Mouse (Mus musculus): ENCODE results near the gene Jarid2. TPM values are rescaled to one million over a fixed set of nuclear protein-coding genes. Genes with fewer than 3 reads are reported as not detected.

Jarid2 gene
- polyA plus RNA-seq, 1 experiment from 2014 or later = 27.0 TPM

DNA sequence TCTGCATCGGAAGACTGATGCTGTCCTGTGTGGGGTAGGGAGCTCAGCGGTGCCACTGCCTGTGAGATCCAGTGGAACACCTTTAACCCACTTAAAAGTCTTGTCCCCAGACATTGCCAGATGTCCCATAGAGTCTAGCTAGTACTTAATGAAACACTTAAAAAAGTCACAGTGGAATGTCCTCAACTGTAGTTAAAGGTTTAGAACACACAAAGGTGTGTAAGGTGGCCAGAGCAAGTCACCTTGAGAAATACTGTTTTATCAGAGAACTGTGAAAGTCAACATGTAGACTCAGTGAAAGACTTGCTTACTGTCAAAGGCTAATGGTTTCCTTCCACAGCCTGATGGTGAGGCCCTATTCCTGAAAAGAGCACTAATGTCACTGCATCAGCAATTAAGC is 195.9 kb downstream of the Jarid2 start:
- no peaks in the 10 kb centered on the region for H3K4me1 ChIP-seq (replicated peaks; ENCODE audit: control insufficient read depth, insufficient read depth, low read length)
- H3K36me3 ChIP-seq (ENCODE audit: control insufficient read depth, insufficient read depth, low read length) = peaks cover 27% of the 10 kb centered on the region
- 87% methylated on average over 2 of the region's 2 CpGs for WGBS
- no peaks in the 10 kb centered on the region for H3K27me3 ChIP-seq (ENCODE audit: control insufficient read depth, insufficient read depth, low read depth, low read length)
- ATAC-seq (ENCODE audit: low read depth) = no peak
- H3K9me3 ChIP-seq (ENCODE audit: control insufficient read depth, low read length) = no peaks in the 10 kb centered on the region
- H3K4me2 ChIP-seq (ENCODE audit: low read depth, low read length) = no peak overlapping the region
- H3K9ac ChIP-seq (ENCODE audit: low read length) = no peak overlapping the region
- no peak overlapping the region for H3K27ac ChIP-seq (ENCODE audit: low read length)
- H3K4me3 ChIP-seq (ENCODE audit: low read length) = no peak overlapping the region

DNA sequence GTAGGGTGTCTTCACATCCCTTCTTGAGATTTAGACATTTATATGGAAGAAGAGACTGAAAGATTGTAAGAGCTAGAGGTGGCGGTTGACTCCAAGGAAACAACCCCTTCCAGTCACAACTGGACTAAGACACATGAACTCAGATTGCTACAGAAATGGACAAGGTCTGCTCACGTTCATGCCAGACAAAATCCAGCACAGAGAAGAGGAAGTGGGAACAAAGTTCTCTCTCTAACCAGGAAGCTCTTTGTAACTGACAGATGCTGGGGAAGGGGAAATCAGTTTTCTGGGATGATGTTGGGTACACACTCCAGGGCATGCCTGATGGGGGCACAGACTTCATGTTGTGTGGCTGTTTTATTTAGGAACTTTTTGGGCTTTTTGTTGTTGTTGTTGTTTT is 197.0 kb downstream of the Jarid2 start:
- H3K4me3 ChIP-seq (ENCODE audit: low read length) = no peak overlapping the region
- WGBS = 79% methylated on average over 2 of the region's 2 CpGs
- ATAC-seq (ENCODE audit: low read depth) = no peak
- H3K4me2 ChIP-seq (ENCODE audit: low read depth, low read length) = no peak overlapping the region
- H3K27ac ChIP-seq (ENCODE audit: low read length) = no peak overlapping the region
- H3K4me1 ChIP-seq (replicated peaks; ENCODE audit: control insufficient read depth, insufficient read depth, low read length) = no peaks in the 10 kb centered on the region
- no peak overlapping the region for H3K9ac ChIP-seq (ENCODE audit: low read length)
- no peaks in the 10 kb centered on the region for H3K9me3 ChIP-seq (ENCODE audit: control insufficient read depth, low read length)
- H3K27me3 ChIP-seq (ENCODE audit: control insufficient read depth, insufficient read depth, low read depth, low read length) = no peaks in the 10 kb centered on the region
- peaks cover 25% of the 10 kb centered on the region for H3K36me3 ChIP-seq (ENCODE audit: control insufficient read depth, insufficient read depth, low read length)

GRCm38 (mm10) chr13:44932307-44933264 is 203.3 kb downstream of the Jarid2 start:
- ATAC-seq (ENCODE audit: low read depth) = no peak
- H3K27ac ChIP-seq (ENCODE audit: low read length) = no peak overlapping the region
- WGBS = 66% methylated on average over 18 of the region's 18 CpGs
- H3K4me1 ChIP-seq (replicated peaks; ENCODE audit: control insufficient read depth, insufficient read depth, low read length) = peaks cover 3% of the 10 kb centered on the region
- H3K36me3 ChIP-seq (ENCODE audit: control insufficient read depth, insufficient read depth, low read length) = no peaks in the 10 kb centered on the region
- no peaks in the 10 kb centered on the region for H3K9me3 ChIP-seq (ENCODE audit: control insufficient read depth, low read length)
- no peak overlapping the region for H3K4me2 ChIP-seq (ENCODE audit: low read depth, low read length)
- no peak overlapping the region for H3K4me3 ChIP-seq (ENCODE audit: low read length)
- H3K27me3 ChIP-seq (ENCODE audit: control insufficient read depth, insufficient read depth, low read depth, low read length) = no peaks in the 10 kb centered on the region
- H3K9ac ChIP-seq (ENCODE audit: low read length) = no peak overlapping the region

GRCm38 (mm10) chr13:44933575-44933974 is 204.3 kb downstream of the Jarid2 start:
- ATAC-seq (ENCODE audit: low read depth) = no peak
- no peak overlapping the region for H3K4me3 ChIP-seq (ENCODE audit: low read length)
- WGBS = 60% methylated on average over 7 of the region's 7 CpGs
- no peak overlapping the region for H3K9ac ChIP-seq (ENCODE audit: low read length)
- H3K4me1 ChIP-seq (replicated peaks; ENCODE audit: control insufficient read depth, insufficient read depth, low read length) = peaks cover 3% of the 10 kb centered on the region
- H3K9me3 ChIP-seq (ENCODE audit: control insufficient read depth, low read length) = no peaks in the 10 kb centered on the region
- no peaks in the 10 kb centered on the region for H3K27me3 ChIP-seq (ENCODE audit: control insufficient read depth, insufficient read depth, low read depth, low read length)
- H3K27ac ChIP-seq (ENCODE audit: low read length) = no peak overlapping the region
- no peaks in the 10 kb centered on the region for H3K36me3 ChIP-seq (ENCODE audit: control insufficient read depth, insufficient read depth, low read length)
- no peak overlapping the region for H3K4me2 ChIP-seq (ENCODE audit: low read depth, low read length)

- H3K9ac ChIP-seq (ENCODE audit: low read length) = no peak overlapping the region
- H3K27me3 ChIP-seq (ENCODE audit: control insufficient read depth, insufficient read depth, low read depth, low read length) = no peaks in the 10 kb centered on the region
- H3K36me3 ChIP-seq (ENCODE audit: control insufficient read depth, insufficient read depth, low read length) = no peaks in the 10 kb centered on the region
- H3K4me1 ChIP-seq (replicated peaks; ENCODE audit: control insufficient read depth, insufficient read depth, low read length) = peaks cover 6% of the 10 kb centered on the region
- H3K4me3 ChIP-seq (ENCODE audit: low read length) = no peak overlapping the region
- no peak overlapping the region for H3K27ac ChIP-seq (ENCODE audit: low read length)
- ATAC-seq (ENCODE audit: low read depth) = no peak
- 67% methylated on average over 3 of the region's 3 CpGs for WGBS
- no peak overlapping the region for H3K4me2 ChIP-seq (ENCODE audit: low read depth, low read length)
- H3K9me3 ChIP-seq (ENCODE audit: control insufficient read depth, low read length) = no peaks in the 10 kb centered on the region
These were observed 208.4 kb downstream of the Jarid2 start for GRCm38 (mm10) chr13:44937681-44938080.

DNA sequence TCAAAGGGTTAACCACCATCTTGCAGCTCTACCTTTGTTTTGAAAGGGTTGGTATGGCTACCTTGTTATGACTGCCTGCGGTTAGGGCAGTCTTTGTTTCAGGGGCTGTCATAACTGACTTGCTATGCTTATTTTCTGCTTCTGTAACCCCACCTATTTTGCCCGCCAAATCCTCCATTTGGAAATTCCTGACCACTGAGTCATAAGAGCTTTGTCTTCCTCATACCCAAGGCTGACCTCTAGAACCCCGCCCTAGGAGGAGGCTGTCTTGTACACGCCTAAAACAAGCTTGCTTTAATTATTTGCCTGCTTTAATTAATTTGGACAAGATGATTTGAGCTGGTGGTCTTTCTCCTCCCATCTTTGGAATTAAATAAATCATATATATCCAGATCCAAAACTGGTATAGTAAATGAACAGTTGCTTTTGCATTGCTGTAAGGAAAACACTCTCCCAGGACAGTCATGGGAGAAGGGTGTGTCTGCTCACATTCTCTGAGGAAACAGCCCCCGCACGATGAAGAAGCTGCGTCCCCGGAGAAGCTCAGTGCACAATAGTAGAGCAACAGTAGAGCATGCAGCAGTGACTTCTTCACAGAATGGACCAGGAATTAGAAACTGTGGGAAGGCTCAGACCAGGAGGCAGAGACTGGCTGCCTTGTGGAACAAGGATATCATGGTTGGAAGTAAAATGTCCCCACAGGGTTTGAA is 210.2 kb downstream of the Jarid2 start:
- ATAC-seq (ENCODE audit: low read depth) = no peak; the same call in 1 of the 2 replicates
- Histone ChIP-seq H3K9me3 (ENCODE audit: control insufficient read depth, low read length) (no peaks in the 10 kb centered on the region), H3K4me3 (ENCODE audit: low read length) (no peak overlapping the region), H3K4me2 (ENCODE audit: low read depth, low read length) (no peak overlapping the region), H3K36me3 (ENCODE audit: control insufficient read depth, insufficient read depth, low read length) (peaks cover 3% of the 10 kb centered on the region; the same call in 1 of the 2 replicates), H3K27me3 (ENCODE audit: control insufficient read depth, insufficient read depth, low read depth, low read length) (no peaks in the 10 kb centered on the region), H3K9ac (ENCODE audit: low read length) (no peak overlapping the region), H3K27ac (ENCODE audit: low read length) (no peak overlapping the region), H3K4me1 (replicated peaks; ENCODE audit: control insufficient read depth, insufficient read depth, low read length) (peaks cover 4% of the 10 kb centered on the region; the same call in 1 of the 2 replicates)
- 68% methylated on average over 8 of the region's 8 CpGs for WGBS

DNA sequence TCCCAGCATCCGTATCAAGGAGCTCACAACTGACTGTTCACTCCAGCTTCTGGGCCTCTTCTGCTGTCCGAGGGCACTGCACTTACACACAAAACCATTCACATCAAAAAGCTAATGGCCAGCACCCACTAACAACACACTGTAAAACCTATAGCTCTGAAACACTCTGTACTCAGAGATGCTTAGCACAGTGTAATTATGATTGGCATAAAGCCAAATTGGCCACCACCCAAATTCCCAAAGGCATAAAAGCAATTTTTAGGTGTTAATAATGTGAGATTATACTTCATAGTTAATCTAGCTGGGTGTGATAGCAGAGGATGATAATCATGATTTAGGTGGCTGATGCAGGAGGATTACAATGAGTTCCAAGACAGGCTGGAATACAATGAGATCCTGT is 214.3 kb downstream of the Jarid2 start:
- no peaks in the 10 kb centered on the region for H3K27me3 ChIP-seq (ENCODE audit: control insufficient read depth, insufficient read depth, low read depth, low read length)
- peaks cover 3% of the 10 kb centered on the region; the same call in 1 of the 2 replicates for H3K36me3 ChIP-seq (ENCODE audit: control insufficient read depth, insufficient read depth, low read length)
- no peak overlapping the region for H3K27ac ChIP-seq (ENCODE audit: low read length)
- no peak overlapping the region for H3K4me3 ChIP-seq (ENCODE audit: low read length)
- no peaks in the 10 kb centered on the region for H3K9me3 ChIP-seq (ENCODE audit: control insufficient read depth, low read length)
- WGBS = 65% methylated on average over 2 of the region's 2 CpGs
- H3K4me2 ChIP-seq (ENCODE audit: low read depth, low read length) = no peak overlapping the region
- no peak overlapping the region for H3K9ac ChIP-seq (ENCODE audit: low read length)
- peaks cover 4% of the 10 kb centered on the region; the same call in 1 of the 2 replicates for H3K4me1 ChIP-seq (replicated peaks; ENCODE audit: control insufficient read depth, insufficient read depth, low read length)
- no peak for ATAC-seq (ENCODE audit: low read depth)

DNA sequence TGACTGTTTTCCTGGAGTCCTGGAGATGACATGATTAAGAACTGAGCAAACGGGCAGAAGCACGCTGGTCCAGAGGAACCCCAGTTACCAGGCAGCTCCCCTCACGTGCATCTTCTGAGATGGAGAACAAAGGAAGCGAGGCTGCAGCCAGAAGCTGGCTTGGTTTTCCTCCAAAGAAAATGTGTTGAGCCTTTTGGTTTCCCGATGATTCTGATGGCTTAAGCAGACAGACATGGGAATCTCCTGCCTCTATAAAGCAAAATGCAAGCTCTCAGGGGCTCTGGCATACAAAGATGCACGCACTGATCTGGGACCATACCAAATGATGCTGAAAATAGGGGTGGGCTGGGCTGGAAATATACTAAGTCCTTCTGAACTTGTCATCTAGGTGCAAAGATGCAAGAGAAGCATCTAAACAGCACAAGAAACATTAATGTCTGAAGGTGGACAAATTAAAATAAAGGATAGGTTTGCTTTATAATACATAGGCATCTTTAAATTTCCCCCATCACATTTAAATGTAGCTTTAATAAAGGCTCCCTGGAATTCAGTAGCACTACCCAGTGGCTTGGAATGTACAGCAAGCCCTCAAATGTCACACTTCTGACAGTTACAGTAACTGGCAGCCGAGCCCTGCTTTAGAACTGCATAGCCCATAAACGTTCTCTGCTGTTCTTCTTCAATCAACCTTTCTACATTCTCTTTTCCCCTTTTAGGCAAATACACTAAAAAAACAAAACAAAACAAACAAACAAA is 217.8 kb downstream of the Jarid2 start:
- no peaks in the 10 kb centered on the region for H3K4me1 ChIP-seq (replicated peaks; ENCODE audit: control insufficient read depth, insufficient read depth, low read length)
- no peak for ATAC-seq (ENCODE audit: low read depth)
- H3K9me3 ChIP-seq (ENCODE audit: control insufficient read depth, low read length) = no peaks in the 10 kb centered on the region
- H3K27me3 ChIP-seq (ENCODE audit: control insufficient read depth, insufficient read depth, low read depth, low read length) = no peaks in the 10 kb centered on the region
- H3K4me2 ChIP-seq (ENCODE audit: low read depth, low read length) = no peak overlapping the region
- H3K27ac ChIP-seq (ENCODE audit: low read length) = no peak overlapping the region
- 41% methylated on average over 8 of the region's 8 CpGs for WGBS
- H3K9ac ChIP-seq (ENCODE audit: low read length) = no peak overlapping the region
- no peak overlapping the region for H3K4me3 ChIP-seq (ENCODE audit: low read length)
- peaks cover 3% of the 10 kb centered on the region for H3K36me3 ChIP-seq (ENCODE audit: control insufficient read depth, insufficient read depth, low read length)

Measured in lung, embryonic 16.5 days (tissue).